Mouse (Mus musculus): ENCODE measurements around the gene Kirrel2. TPM values are rescaled to one million over a fixed set of nuclear protein-coding genes. Genes with fewer than 3 reads are reported as not detected.

Kirrel2 gene
- total and polyA plus RNA-seq, 2 experiments from 2014 or later: 0.43 to 4.9 TPM

DNA sequence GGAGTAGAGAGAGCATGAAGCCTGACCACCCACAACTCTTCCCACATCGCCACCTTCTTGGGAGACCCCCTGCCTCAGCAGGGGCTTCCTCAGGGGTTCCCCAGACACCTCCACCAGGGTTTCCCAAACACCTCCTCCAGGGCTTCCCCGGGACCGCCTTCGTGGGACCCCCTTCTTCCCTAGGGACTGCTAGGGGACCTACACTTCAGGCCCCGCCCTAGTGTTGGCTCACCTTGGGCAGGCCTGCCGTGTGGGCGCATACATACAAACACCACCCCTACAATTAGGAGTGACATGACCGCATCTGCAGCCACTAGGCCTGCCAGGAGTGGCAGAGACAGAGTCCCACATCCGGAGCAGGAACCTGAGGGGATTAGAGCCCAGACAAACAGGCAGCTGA lies 39.6 kb downstream of the Kirrel2 start:
- H3K36me3 ChIP-seq (ENCODE audit: insufficient read depth, low read length): no peaks in the 10 kb centered on the region
- WGBS: 77% methylated on average over 9 of the region's 9 CpGs

DNA sequence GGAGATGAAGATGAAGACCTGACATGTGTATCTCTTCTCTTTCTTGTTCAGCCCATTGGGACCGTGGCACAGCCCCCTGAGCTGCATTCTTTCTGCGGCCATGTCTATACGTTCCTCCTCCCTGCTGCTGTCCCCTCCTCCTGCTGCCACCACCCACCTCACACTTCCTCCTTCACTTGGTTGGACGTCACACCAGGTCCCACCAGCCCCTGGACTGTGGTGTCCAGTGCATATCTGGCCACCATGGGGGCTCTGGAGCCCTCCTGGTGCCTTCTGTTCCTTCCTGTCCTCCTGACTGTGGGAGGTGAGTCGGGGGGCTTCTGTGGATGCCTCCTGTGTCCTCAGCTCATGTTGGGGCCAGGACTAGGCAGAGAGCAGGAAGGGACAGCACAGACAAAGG lies 43.9 kb downstream of the Kirrel2 start, which contains the start of gene Tyrobp:
Tyrobp (plus strand) TSS at position 165 of the 400 bp plus-strand sequence.
- Histone ChIP-seq H3K4me3 (ENCODE audit: low read depth, low read length) (no peak within 1 kb of the TSS), H3K9ac (replicated peaks; ENCODE audit: low read length, poor library complexity, severe bottlenecking) (no peak within 1 kb of the TSS), H3K9me3 (ENCODE audit: low read length) (no peaks in the 10 kb centered on the region), H3K4me1 (ENCODE audit: insufficient read depth, low read length) (no peaks in the 10 kb centered on the region), H3K4me2 (ENCODE audit: low read depth, low read length, poor library complexity, severe bottlenecking) (no peak within 1 kb of the TSS), H3K27ac (ENCODE audit: low read depth, low read length) (no peak within 1 kb of the TSS), H3K27me3 (ENCODE audit: insufficient read depth, low read length) (0 out of 2 replicates have a peak, but pooled peaks cover 3% of the 10 kb centered on the region), H3K36me3 (ENCODE audit: insufficient read depth, low read length) (no peaks in the 10 kb centered on the region)
- no peak for TF ChIP-seq CTCF (IDR thresholded peaks at IDR 0.05)
- ATAC-seq (ENCODE audit: low FRiP score) (no peak), DNase-seq (ENCODE audit: low spot score) (no peak)
- 67% methylated on average over 5 of the region's 5 CpGs for WGBS

More for the DNA sequence above, 39.6 kb downstream of the Kirrel2 start:
- H3K9ac ChIP-seq (replicated peaks; ENCODE audit: low read length, poor library complexity, severe bottlenecking): no peak overlapping the region
- H3K9me3 ChIP-seq (ENCODE audit: low read length): no peaks in the 10 kb centered on the region
- no peak overlapping the region for H3K27ac ChIP-seq (ENCODE audit: low read depth, low read length)
- ATAC-seq (ENCODE audit: low FRiP score) (no peak), DNase-seq (ENCODE audit: low spot score) (no peak)
- no peaks in the 10 kb centered on the region for H3K27me3 ChIP-seq (ENCODE audit: insufficient read depth, low read length)
- no peaks in the 10 kb centered on the region; the same call in 1 of the 2 replicates for H3K4me1 ChIP-seq (ENCODE audit: insufficient read depth, low read length)
- TF ChIP-seq CTCF (IDR thresholded peaks at IDR 0.05): no peak
- no peak overlapping the region for H3K4me3 ChIP-seq (ENCODE audit: low read depth, low read length)
- no peak overlapping the region for H3K4me2 ChIP-seq (ENCODE audit: low read depth, low read length, poor library complexity, severe bottlenecking)

- DNase-seq (ENCODE audit: low spot score): no peak
- Histone ChIP-seq H3K4me3 (ENCODE audit: low read depth, low read length) (no peak overlapping the region), H3K4me1 (ENCODE audit: insufficient read depth, low read length) (no peaks in the 10 kb centered on the region), H3K27ac (ENCODE audit: low read depth, low read length) (no peak overlapping the region), H3K9me3 (ENCODE audit: low read length) (no peaks in the 10 kb centered on the region), H3K27me3 (ENCODE audit: insufficient read depth, low read length) (0 out of 2 replicates have a peak, but pooled peaks cover 3% of the 10 kb centered on the region), H3K9ac (replicated peaks; ENCODE audit: low read length, poor library complexity, severe bottlenecking) (no peak overlapping the region), H3K36me3 (ENCODE audit: insufficient read depth, low read length) (no peaks in the 10 kb centered on the region), H3K4me2 (ENCODE audit: low read depth, low read length, poor library complexity, severe bottlenecking) (no peak overlapping the region)
- WGBS: 58% methylated on average over 4 of the region's 4 CpGs
- ATAC-seq (ENCODE audit: low FRiP score): no peak
- TF ChIP-seq CTCF (IDR thresholded peaks at IDR 0.05): no peak
These were observed 44.7 kb downstream of the Kirrel2 start for GRCm38 (mm10) chr7:30412735-30413147.

DNA sequence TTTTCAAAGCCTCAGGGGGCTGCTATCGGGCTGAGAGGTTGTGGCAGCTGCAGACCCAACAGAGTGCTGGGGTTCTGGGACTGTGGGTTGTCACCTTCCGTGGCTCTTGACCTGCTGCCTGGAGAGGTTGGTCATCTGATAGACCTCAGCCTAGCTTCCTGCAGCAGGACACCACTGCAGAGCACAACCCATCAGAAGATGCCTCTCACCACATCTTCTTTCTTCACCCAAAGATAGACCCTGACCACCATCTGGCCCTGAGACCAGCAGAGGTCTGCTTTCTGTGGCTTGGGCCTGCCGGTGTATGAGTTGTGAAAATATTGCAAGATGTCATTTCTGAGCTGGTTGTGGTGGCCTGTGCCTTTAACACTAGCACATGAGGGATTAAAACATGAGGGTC lies 46.5 kb downstream of the Kirrel2 start:
- Histone ChIP-seq H3K4me1 (ENCODE audit: insufficient read depth, low read length) (no peaks in the 10 kb centered on the region), H3K36me3 (ENCODE audit: insufficient read depth, low read length) (no peaks in the 10 kb centered on the region), H3K27me3 (ENCODE audit: insufficient read depth, low read length) (0 out of 2 replicates have a peak, but pooled peaks cover 3% of the 10 kb centered on the region), H3K4me3 (ENCODE audit: low read depth, low read length) (no peak overlapping the region), H3K9me3 (ENCODE audit: low read length) (no peaks in the 10 kb centered on the region), H3K9ac (replicated peaks; ENCODE audit: low read length, poor library complexity, severe bottlenecking) (no peak overlapping the region), H3K27ac (ENCODE audit: low read depth, low read length) (no peak overlapping the region), H3K4me2 (ENCODE audit: low read depth, low read length, poor library complexity, severe bottlenecking) (no peak overlapping the region)
- DNase-seq (ENCODE audit: low spot score): no peak
- no peak for TF ChIP-seq CTCF (IDR thresholded peaks at IDR 0.05)
- WGBS: 80% methylated on average over 3 of the region's 3 CpGs
- no peak for ATAC-seq (ENCODE audit: low FRiP score)

DNA sequence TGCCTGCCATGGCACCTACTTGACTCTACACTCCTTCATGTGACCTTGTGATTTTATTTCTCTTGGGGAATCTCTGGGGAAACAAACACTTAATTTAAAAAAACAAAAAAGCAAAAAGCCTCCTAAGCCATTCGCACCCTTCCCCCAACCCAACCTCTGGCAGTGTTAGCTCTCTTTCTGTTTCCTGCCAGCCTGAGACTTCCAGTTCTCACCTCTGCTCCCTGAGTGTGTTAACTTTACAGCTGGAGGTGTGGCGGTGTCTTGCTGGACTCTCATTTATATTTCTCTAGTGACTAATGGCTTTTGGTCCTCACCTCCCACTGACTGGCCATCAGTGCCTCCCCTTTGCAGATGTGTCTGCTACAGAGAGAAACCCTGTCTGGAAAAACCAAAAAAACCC lies 47.7 kb downstream of the Kirrel2 start:
- DNase-seq (ENCODE audit: low spot score): no peak
- no peaks in the 10 kb centered on the region for H3K9me3 ChIP-seq (ENCODE audit: low read length)
- no peaks in the 10 kb centered on the region for H3K36me3 ChIP-seq (ENCODE audit: insufficient read depth, low read length)
- no peak overlapping the region for H3K9ac ChIP-seq (replicated peaks; ENCODE audit: low read length, poor library complexity, severe bottlenecking)
- H3K27me3 ChIP-seq (ENCODE audit: insufficient read depth, low read length): 0 out of 2 replicates have a peak, but pooled peaks cover 3% of the 10 kb centered on the region
- no peak overlapping the region for H3K4me2 ChIP-seq (ENCODE audit: low read depth, low read length, poor library complexity, severe bottlenecking)
- 93% methylated on average over 2 of the region's 2 CpGs for WGBS
- ATAC-seq (ENCODE audit: low FRiP score): no peak
- H3K27ac ChIP-seq (ENCODE audit: low read depth, low read length): no peak overlapping the region
- TF ChIP-seq CTCF (IDR thresholded peaks at IDR 0.05): no peak
- H3K4me3 ChIP-seq (ENCODE audit: low read depth, low read length): no peak overlapping the region
- H3K4me1 ChIP-seq (ENCODE audit: insufficient read depth, low read length): no peaks in the 10 kb centered on the region

DNA sequence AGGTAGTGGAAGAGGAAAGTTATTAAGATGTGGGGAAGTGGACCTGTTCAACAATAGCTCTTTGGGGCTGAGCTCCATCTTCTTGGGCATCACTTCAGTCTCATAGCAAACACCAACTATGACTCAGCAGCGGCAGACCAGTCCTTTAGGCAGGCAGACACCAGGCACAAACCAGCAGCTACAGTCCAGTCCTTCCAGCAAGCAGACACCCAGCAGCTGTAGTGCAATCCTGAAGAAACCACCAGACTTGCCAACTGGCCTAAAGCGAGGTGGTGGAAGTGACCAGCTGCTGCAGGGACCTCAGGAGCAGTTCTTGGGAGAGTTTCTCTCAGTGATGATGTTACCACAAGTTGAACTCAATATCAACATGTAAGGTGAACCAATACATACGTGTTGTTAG lies 48.9 kb downstream of the Kirrel2 start:
- H3K27me3 ChIP-seq (ENCODE audit: insufficient read depth, low read length): 0 out of 2 replicates have a peak, but pooled peaks cover 3% of the 10 kb centered on the region
- DNase-seq (ENCODE audit: low spot score) (no peak), ATAC-seq (ENCODE audit: low FRiP score) (no peak)
- H3K4me3 ChIP-seq (ENCODE audit: low read depth, low read length): no peak overlapping the region
- no peak overlapping the region for H3K4me2 ChIP-seq (ENCODE audit: low read depth, low read length, poor library complexity, severe bottlenecking)
- H3K27ac ChIP-seq (ENCODE audit: low read depth, low read length): no peak overlapping the region
- H3K9ac ChIP-seq (replicated peaks; ENCODE audit: low read length, poor library complexity, severe bottlenecking): no peak overlapping the region
- H3K9me3 ChIP-seq (ENCODE audit: low read length): no peaks in the 10 kb centered on the region
- no peak for TF ChIP-seq CTCF (IDR thresholded peaks at IDR 0.05)
- WGBS: 86% methylated on average over 3 of the region's 3 CpGs
- no peaks in the 10 kb centered on the region for H3K36me3 ChIP-seq (ENCODE audit: insufficient read depth, low read length)
- no peaks in the 10 kb centered on the region for H3K4me1 ChIP-seq (ENCODE audit: insufficient read depth, low read length)

All from midbrain, postnatal 0 days (tissue).